Mouse (Mus musculus) bone marrow, adult 2 months (tissue): ENCODE measurements around the gene B230104I21Rik.

Source experiments
- CTCF ChIP-seq: fragments of 200-500 bp; IDR thresholded peaks from 2 replicates; pipeline ENCODE4 v1.5.1; 2011; ENCODE audit warnings: low read length, control low read depth; ENCODE audit not compliant: control insufficient read depth, insufficient read depth
- POLR2A ChIP-seq: fragments of 200-500 bp; IDR thresholded peaks from 2 replicates; pipeline ENCODE4 v1.6.1; 2011; ENCODE audit warnings: low read depth, mild to moderate bottlenecking, control low read depth, low read length, borderline replicate concordance; ENCODE audit not compliant: control insufficient read depth

DNA sequence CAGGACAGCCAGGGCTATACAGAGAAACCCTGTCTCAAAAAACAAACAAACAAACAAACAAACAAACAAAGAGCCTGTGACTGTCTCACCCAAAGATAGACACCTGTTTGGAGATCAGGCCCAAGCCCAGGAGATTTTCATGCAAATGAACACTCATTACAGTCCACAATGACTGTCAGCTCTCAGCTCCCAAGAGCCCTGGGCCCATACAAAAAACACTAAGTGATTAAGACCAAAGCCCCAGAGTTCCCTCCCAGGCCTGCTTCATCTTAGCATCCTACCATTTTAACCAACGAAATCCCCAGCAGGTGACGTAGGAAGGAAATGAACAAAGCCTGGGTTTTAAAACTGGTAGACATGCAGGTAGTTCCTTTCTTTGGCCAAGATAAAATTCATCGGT lies 24.9 kb downstream of the B230104I21Rik start:
- TF ChIP-seq POLR2A (no peak), CTCF (no peak)
